Mouse (Mus musculus) myocyte (in vitro differentiated cells): ENCODE measurements around the gene Patz1.

Experiments
- MYOD1 ChIP-seq, 3 experiments: IDR thresholded peaks; one replicate each; pipeline ENCODE4 v1.6.1; 2011; ENCODE audit warnings: control low read depth in 2 of 3, low read depth in 2 of 3, mild to moderate bottlenecking in 2 of 3, moderate library complexity in 1 of 3; ENCODE audit not compliant: insufficient read length in 2 of 3, control insufficient read depth in 1 of 3
- TCF3 ChIP-seq: IDR thresholded peaks from one replicate; pipeline ENCODE4 v1.6.1; 2011; ENCODE audit warnings: low read depth, control low read depth; ENCODE audit not compliant: insufficient read length

DNA sequence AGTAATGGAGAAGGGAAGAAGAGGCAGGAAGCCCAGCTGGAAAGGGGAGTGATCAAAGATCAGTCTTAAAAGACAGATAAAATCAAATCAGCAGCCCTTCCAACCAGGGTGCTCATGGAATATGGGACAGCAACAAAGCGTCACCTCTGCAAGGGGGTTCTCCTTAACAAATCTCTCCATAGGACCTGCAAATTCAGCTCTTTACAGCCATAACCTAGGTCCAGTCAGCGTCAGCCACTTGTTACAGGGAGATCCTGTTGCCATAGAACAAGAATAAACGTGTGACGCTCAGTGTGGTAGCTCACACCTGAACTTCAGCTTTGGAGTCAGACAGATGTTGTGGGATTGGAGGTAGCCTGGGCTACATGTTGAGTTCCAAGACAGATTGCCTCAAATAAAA lies 19.4 kb upstream of the Patz1 start:
- TF ChIP-seq MYOD1 (IDR thresholded peaks at IDR 0.05; ENCODE audit: control insufficient read depth in 1 of 3, insufficient read length in 2 of 3, low read depth in 2 of 3) (no peak), TCF3 (no peak)
